Mouse (Mus musculus): ENCODE results near the gene Rtn1.
"Not testable (repeated sequence)": the region's sequence is repeated elsewhere in the genome, so short reads cannot be mapped to it uniquely, and the experiment has no call there.

Rtn1 gene

GRCm38 (mm10) chr12:72324210-72324871 is 84.5 kb downstream of the Rtn1 start:
- no peak for DNase-seq (ENCODE audit: low read depth, low spot score)

GRCm38 (mm10) chr12:72323778-72324177 is 85.1 kb downstream of the Rtn1 start:
- DNase-seq (ENCODE audit: low read depth, low spot score): no peak

DNA sequence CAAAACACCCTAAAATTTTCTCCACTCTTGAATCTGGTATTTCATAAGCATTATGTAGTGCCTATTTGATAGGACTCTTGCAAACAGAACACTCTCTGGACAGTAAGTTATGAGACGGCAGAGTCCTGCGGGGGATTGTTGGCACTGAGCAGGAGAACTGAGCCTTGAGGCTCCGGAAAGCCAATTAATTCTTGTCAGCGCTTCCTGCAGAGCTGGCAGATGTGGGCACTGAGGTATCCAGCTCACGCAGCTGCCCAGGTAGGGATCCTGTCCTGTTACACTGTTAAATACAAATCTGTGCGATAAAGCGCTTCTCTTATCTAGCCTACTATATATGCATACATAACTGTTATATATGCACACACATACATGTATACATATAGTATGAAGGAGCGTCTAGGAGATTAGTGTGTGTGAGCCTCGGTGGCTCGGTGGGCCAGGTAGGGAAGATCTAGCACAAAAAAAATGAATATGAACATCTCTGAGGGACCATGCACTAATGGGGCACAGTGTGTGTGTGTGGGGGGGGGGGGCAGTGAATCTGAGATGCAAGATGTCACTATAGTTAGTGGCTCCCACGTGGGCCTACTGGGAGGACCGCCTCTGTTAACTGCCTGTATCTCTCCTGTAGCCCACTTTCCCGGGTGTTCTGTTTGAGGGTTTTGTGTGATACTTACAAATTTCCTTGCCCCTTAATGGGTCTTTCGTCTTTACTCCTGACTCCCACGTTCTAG is 93.0 kb downstream of the Rtn1 start:
- DNase-seq (ENCODE audit: low read depth, low spot score): no peak

- no peak for DNase-seq (ENCODE audit: low read depth, low spot score)
Observed at GRCm38 (mm10) chr12:72310818-72311217, 98.0 kb downstream of the Rtn1 start.

DNA sequence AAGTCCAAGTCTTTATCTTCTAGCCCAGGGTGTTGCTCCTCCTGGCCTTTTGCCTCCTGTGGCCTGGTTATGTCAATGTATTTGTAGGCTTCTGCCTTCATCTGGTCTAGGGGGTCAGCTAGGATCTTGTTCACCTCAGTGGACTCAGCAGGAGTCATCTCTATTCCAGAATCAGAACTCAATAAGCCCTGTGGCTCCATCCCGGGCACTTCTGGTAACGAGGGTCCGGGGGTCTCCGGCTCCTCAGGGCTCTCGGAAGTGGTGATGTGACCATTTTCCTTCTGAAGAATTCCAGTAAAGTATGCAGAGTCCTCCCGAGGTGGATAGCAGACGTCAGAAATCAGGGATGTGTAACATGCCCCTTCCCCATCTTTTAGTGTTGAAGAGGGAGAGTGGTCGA is 100.3 kb downstream of the Rtn1 start:
- no peak for DNase-seq (ENCODE audit: low read depth, low spot score)

GRCm38 (mm10) chr12:72306281-72306680 is 102.6 kb downstream of the Rtn1 start:
- no peak for DNase-seq (ENCODE audit: low read depth, low spot score)

DNA sequence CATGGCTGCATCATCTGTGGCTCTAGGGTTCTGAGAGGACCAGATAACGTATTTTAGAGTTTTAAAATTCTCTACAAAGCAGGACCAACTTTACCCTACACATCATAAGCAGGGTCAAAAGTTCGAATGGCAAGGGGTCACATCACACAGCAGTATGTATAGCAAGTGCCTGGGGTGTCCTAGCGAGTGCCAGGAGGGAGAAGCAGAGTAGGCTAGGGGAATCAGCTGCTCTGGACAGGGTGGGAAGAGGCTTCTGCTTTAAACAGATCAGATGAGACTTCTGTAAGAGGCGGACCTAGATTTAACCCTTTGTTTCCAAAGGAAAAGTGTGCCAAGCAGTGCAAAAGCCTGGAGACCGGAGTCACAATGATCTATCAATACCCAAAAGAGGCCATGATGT is 103.4 kb downstream of the Rtn1 start:
- no peak for DNase-seq (ENCODE audit: low read depth, low spot score)

DNA sequence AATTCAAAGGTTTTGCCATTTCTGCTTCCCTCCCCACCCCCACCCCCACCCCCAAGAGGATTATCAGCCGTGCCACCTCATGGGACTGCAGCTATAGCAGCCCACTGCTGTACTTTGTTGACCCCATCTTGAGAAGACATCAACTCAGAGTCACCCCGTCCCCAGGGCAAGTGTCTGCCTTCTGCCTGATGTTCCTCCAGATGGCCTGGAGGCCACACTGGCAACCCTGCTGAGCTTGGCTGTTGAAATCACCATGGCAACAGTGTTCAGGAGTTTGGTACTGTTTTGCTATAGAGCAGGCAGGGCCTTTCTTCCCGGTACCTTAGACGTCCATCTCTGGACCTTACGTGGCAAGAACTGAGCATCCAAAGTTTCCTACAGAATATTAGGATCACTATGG is 103.9 kb downstream of the Rtn1 start:
- DNase-seq (ENCODE audit: low read depth, low spot score): no peak

DNA sequence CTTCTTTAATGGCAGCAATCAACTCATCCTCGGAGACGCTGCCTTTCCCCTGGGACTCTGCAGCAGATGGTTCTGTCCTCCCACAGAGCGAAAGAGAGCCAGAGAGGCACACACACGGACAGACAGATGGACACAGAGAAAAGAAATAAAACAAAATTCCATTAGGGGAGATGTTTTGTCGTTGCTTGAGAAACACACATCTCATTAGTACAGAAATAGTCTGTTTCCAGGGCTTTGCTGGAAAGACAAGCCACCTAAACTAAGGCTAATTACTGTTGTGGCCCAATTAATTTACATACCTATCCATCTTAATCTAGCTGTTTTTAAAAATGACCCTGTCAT is 104.5 kb downstream of the Rtn1 start:
- no peak for DNase-seq (ENCODE audit: low read depth, low spot score)

DNA sequence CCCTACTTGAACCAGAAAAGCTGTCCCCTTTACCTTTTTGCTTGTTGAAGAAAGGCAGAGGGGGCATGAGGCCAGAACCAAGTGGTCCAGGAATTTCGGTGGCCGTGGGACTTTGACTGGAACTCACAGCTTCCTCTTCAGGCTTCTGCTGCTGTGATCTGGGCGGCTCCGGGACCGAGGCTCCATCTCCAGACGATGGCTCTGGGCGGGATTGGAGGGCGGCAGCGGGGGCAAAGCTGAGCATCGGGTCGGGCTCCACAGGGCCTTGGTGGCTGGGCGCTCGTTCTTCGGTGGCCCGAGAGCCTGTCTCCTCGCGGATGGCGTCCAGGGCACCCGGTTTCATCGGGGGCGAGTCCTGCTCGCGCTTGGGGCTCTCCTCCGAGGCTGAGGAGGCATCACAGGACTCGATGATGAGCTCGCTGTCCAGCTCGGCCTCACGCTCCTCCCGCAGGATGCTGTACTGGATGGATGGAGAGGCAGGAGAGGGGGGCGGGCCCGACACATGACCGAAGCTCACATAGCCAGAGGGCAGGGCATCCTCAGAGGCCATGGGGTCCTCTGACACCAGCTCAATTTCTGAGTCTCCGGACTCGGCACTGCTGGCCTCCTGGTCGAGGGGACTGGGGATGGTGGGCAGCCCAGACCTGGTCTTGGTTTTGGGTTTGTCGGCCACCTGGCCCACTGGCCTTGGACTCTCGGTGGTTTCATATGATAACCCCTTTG is 105.1 kb downstream of the Rtn1 start:
- DNase-seq (ENCODE audit: low read depth, low spot score): no peak

GRCm38 (mm10) chr12:72301431-72301830 is 107.4 kb downstream of the Rtn1 start:
- DNase-seq (ENCODE audit: low read depth, low spot score): no peak

GRCm38 (mm10) chr12:72300971-72301370 is 107.9 kb downstream of the Rtn1 start:
- no peak for DNase-seq (ENCODE audit: low read depth, low spot score)

GRCm38 (mm10) chr12:72298222-72298621 is 110.6 kb downstream of the Rtn1 start:
- DNase-seq (ENCODE audit: low read depth, low spot score): no peak

- DNase-seq (ENCODE audit: low read depth, low spot score): no peak
Observed at GRCm38 (mm10) chr12:72296552-72296951, 112.3 kb downstream of the Rtn1 start.

DNA sequence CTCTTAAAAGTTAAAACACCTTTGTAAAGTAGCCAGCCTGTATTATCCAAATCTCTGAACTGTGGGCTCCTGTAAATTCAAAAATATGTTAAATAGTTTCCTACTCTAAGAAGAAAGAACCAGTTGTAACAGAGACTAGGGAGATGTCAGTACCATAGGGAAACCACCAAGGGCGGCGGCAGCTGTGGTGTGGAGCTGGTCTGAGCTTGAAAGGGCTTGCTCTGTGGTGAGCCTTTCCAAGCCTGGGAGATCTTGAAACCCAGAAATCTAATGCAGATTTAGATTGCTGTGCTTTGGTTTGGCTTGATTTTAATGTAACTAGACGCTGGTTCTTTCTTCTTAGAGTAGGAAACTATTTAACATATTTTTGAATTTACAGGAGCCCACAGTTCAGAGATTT is 115.7 kb downstream of the Rtn1 start:
- not testable (repeated sequence) for DNase-seq (ENCODE audit: low read depth, low spot score)

- DNase-seq (ENCODE audit: low read depth, low spot score): no peak
Observed at GRCm38 (mm10) chr12:72292566-72292965, 116.3 kb downstream of the Rtn1 start.

- DNase-seq (ENCODE audit: low read depth, low spot score): no peak
Observed at GRCm38 (mm10) chr12:72291266-72291665, 117.6 kb downstream of the Rtn1 start.

DNA sequence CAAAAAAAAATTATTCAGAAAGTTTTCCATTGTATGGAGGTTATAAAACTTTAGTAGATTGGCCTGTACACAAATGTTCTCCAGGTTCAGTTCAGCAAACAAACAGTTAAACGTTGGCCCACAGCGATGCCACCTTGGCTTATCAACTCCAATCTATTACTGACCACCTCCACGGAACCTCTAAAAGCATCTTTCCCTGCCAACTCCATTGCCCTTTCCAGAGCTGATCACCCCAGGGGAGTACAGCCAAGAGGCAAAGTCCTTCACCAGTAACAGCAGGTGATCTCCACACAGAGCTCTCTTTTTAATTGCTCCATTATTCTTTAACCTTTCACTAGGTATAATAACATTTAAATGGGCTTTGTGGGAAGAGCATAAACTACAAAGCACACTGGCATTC is 120.6 kb downstream of the Rtn1 start:
- no peak for DNase-seq (ENCODE audit: low read depth, low spot score)

DNA sequence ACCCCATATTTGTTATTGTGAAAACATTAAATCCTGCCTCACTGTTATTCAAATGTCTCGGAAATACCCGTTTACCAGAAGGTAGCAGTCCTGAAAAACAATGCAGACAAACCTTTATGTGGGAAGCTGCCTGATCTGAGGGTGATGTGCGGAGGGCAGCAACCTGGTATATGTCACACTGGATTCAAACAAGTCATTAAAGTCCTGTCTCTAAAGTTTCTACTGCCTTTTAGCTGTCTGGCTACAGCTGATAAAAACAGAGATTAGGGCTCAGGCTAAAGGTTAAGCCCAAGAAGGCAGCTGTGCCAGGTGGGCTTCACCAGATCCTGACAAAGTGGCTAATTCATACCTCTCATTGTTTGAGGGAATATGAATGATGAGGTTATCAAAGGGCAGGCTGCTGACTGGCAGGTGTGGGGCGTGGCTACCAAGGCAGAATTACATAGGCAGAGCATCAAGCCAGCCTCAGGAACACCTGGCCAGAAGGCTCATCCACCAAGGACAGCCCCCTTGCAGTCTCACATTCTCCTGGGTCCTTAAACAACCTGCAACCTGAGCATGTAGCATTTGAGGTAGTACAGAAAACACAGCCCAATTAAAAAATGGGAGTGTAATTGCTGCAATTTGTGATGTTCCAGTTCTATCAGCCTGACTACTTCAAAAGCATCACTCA is 121.4 kb downstream of the Rtn1 start:
- DNase-seq (ENCODE audit: low read depth, low spot score): no peak

DNA sequence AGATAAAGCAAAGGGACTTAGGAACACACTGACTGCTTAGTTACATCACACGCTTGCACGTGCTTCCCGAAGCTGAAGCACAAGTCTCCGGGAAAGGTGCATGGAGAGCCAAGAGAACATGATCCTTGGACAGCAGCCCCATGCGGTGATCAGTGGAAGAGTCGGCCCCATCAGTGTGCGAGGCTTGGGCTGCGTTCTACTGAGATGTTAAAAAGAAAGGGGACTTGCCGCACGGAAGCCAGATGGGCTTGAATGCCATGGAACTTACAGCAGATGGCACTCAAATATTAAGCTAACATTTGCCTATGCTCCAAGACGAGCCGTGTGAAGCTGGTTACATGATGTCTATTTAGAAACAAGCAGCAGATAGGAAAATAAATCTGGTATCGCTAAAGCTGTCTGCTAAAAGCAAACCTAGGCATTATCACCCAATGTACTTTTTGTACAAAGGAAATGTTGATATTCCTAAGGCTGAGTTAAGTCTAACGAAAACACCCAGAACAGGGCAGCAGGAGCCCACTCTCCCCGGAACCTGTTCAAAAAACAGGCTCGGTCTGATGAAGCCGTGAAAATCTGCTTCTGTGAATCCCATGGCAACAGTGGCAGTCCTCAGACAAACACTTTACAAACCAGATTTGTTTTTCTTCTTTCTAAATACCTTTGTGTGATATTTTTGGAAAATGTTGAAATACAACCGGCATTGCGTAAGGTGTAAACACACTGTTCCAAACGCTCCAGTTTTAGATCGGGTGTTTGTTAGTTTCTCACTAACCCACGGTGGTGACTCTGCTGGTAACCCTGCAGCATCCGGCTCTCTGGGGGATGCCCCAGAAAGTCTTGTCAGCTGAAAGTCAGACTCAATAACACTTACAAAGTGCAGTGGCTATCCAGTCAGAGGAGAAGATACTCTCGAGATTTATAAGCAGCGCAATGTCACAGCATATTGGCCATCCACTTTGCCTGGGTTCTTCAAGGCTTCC is 123.2 kb downstream of the Rtn1 start:
- DNase-seq (ENCODE audit: low read depth, low spot score): no peak

GRCm38 (mm10) chr12:72284576-72284975 is 124.3 kb downstream of the Rtn1 start:
- no peak for DNase-seq (ENCODE audit: low read depth, low spot score)
